8 mouse cellular contexts compared by ENCODE assay signal in genomic region chr3:62338461-62338853, GRCm38 (mm10). TPM values are rescaled to one million over a fixed set of nuclear protein-coding genes. Genes with fewer than 3 reads are reported as not detected.
DNase-seq lines count a peak whose midpoint lies in the region; ATAC-seq and TF ChIP-seq lines count a peak whose summit lies in the region.

No protein-coding gene starts in this region.

- no peak for TF ChIP-seq EP300 in stomach, postnatal 0 days (optimal IDR thresholded peaks at IDR 0.05)

- intact Hi-C loops in gastrocnemius, adult 2 months (cut with DNase I): no loop called here

- H3K27me3 ChIP-seq in testis, adult 2 months (ENCODE audit: control insufficient read depth, insufficient read depth, low read length): no peaks in the 10 kb centered on the region
- H3K27me3 ChIP-seq in limb, embryonic 15.5 days: peaks cover 5% of the 10 kb centered on the region; the same call in 1 of the 2 replicates
- no peaks in the 10 kb centered on the region for H3K27me3 ChIP-seq in stomach, postnatal 0 days (ENCODE audit: control insufficient read depth, insufficient read depth, low read length)

- no peak for DNase-seq in gastrocnemius, adult 2 months
- no peak for DNase-seq in gastrocnemius, postnatal 4 days (ENCODE audit: low spot score in 2 of 2)
- DNase-seq in testis, postnatal 14 days (ENCODE audit: low spot score): no peak
- no peak for DNase-seq in stomach, postnatal 0 days (ENCODE audit: low spot score)
- DNase-seq in cerebellum, postnatal 10 days: no peak
- DNase-seq in natural killer cell, adult 2 months (ENCODE audit: low spot score in 2 of 2): no peak

- 0 out of 2 replicates have a peak overlapping the region, but pooled peaks have one; percentile 17 for H3K9ac ChIP-seq in limb, embryonic 15.5 days
- peak overlapping the region; percentile 77 for H3K9ac ChIP-seq in stomach, postnatal 0 days (ENCODE audit: low read length)

- TF ChIP-seq POLR2A in testis, adult 2 months (IDR thresholded peaks at IDR 0.05; ENCODE audit: control insufficient read depth, low read depth, low read length): no peak

- H3K4me3 ChIP-seq in gastrocnemius, adult 2 months: peak overlapping the region; percentile 88
- H3K4me3 ChIP-seq in testis, adult 2 months (ENCODE audit: control insufficient read depth, low read depth, low read length): peak overlapping the region; percentile 72
- H3K4me3 ChIP-seq in limb, embryonic 15.5 days: peak overlapping the region; percentile 77
- H3K4me3 ChIP-seq in stomach, postnatal 0 days (ENCODE audit: low read depth, low read length): peak overlapping the region; percentile 75

- no peak overlapping the region for H3K27ac ChIP-seq in gastrocnemius, adult 2 months
- H3K27ac ChIP-seq in testis, adult 2 months (ENCODE audit: control insufficient read depth, insufficient read depth, low read depth, low read length): no peak overlapping the region
- no peak overlapping the region for H3K27ac ChIP-seq in limb, embryonic 15.5 days
- H3K27ac ChIP-seq in stomach, postnatal 0 days (replicated peaks): no peak overlapping the region

- H3K9me3 ChIP-seq in limb, embryonic 15.5 days: no peaks in the 10 kb centered on the region
- H3K9me3 ChIP-seq in stomach, postnatal 0 days (ENCODE audit: control insufficient read depth, low read length): no peaks in the 10 kb centered on the region

- no peak for TF ChIP-seq CTCF in gastrocnemius, adult 2 months (IDR thresholded peaks at IDR 0.05)
- TF ChIP-seq CTCF in testis, adult 2 months (IDR thresholded peaks at IDR 0.05; ENCODE audit: control insufficient read depth, insufficient read depth, insufficient replicate concordance, low read depth, low read length): no peak
- no peak for TF ChIP-seq CTCF in stomach, postnatal 0 days (IDR thresholded peaks at IDR 0.05; ENCODE audit: low read depth)

- no peaks in the 10 kb centered on the region; the same call in 1 of the 2 replicates for H3K4me1 ChIP-seq in testis, adult 2 months (ENCODE audit: control insufficient read depth, insufficient read depth, low read length)
- H3K4me1 ChIP-seq in limb, embryonic 15.5 days: peaks cover 15% of the 10 kb centered on the region
- no peaks in the 10 kb centered on the region; the same call in 1 of the 2 replicates for H3K4me1 ChIP-seq in stomach, postnatal 0 days (replicated peaks; ENCODE audit: control insufficient read depth, insufficient read depth)

- no peak for ATAC-seq in limb, embryonic 15.5 days (ENCODE audit: insufficient number of reproducible peaks, low FRiP score, low TSS enrichment, low read depth)
- peak; percentile 32; the same call in 1 of the 2 replicates for ATAC-seq in stomach, postnatal 0 days (ENCODE audit: low FRiP score, low TSS enrichment)

- peak overlapping the region; percentile 91 for H3K4me2 ChIP-seq in limb, embryonic 15.5 days
- peak overlapping the region; percentile 60 for H3K4me2 ChIP-seq in stomach, postnatal 0 days (replicated peaks; ENCODE audit: low read depth)

- 1% methylated on average over 17 of the region's 17 CpGs for WGBS in limb, embryonic 15.5 days
- WGBS in stomach, postnatal 0 days: 2% methylated on average over 17 of the region's 17 CpGs

- no peaks in the 10 kb centered on the region for H3K36me3 ChIP-seq in testis, adult 2 months (ENCODE audit: control insufficient read depth, insufficient read depth, low read length)
- H3K36me3 ChIP-seq in limb, embryonic 15.5 days: no peaks in the 10 kb centered on the region
- H3K36me3 ChIP-seq in stomach, postnatal 0 days (ENCODE audit: control insufficient read depth, insufficient read depth, low read length): no peaks in the 10 kb centered on the region

RNA-seq across cellular contexts. Expression of gene Arhgef26, which starts 0.3 kb away (rescaled TPM):
- total RNA-seq in gastrocnemius, adult 2 months (2021): 1 to 10 TPM in 1 of 2 experiments, under 1 TPM in 1; 0.43 to 2.3 TPM
- total RNA-seq in gastrocnemius, postnatal 4 days (2021): 10 to 100 TPM in 1 of 2 experiments, 1 to 10 TPM in 1; 9.2 to 10.1 TPM
- 0.38 and 0.64 TPM in 2 replicates for polyA plus RNA-seq in testis, adult 2 months (2012; rRNA removed)
- 12.0 and 12.1 TPM in 2 replicates for polyA plus RNA-seq in limb, embryonic 15.5 days (2015; fragmentation: Nextera tagmentation; extraction: Ambion mirVana)
- polyA plus RNA-seq in stomach, postnatal 0 days (2015; fragmentation: Nextera tagmentation; extraction: Ambion mirVana): 5.2 and 5.9 TPM in 2 replicates
